In genomic region chr4:31642593-31643290, GRCm38 (mm10) we compare ENCODE assay signal across 9 mouse cellular contexts.
A peak's percentile ranks its signal among the peaks of the same experiment; 100 is the strongest.
DNase-seq lines count a peak whose midpoint lies in the region; ATAC-seq and TF ChIP-seq lines count a peak whose summit lies in the region.
"Had no signal": no experiment of that assay in that cellular context is flagged by ENCODE, and none has a peak within 500 bp of the region (broad histone marks: within the 10 kb centered on the region; RNA-seq: fewer than 3 reads in every experiment).

No protein-coding gene starts in this region.

- no peaks in the 10 kb centered on the region for H3K36me3 ChIP-seq in neural tube, embryonic 11.5 days (ENCODE audit: control insufficient read depth, insufficient read depth, low read length)
- no peaks in the 10 kb centered on the region for H3K36me3 ChIP-seq in forebrain, postnatal 0 days (ENCODE audit: insufficient read depth)
- H3K36me3 ChIP-seq in hindbrain, postnatal 0 days (ENCODE audit: insufficient read depth, low read length) = no peaks in the 10 kb centered on the region
- H3K36me3 ChIP-seq in midbrain, embryonic 12.5 days = no peaks in the 10 kb centered on the region

- no peak for ATAC-seq in neural tube, embryonic 11.5 days (ENCODE audit: insufficient read depth, low FRiP score, low TSS enrichment)
- ATAC-seq in forebrain, postnatal 0 days = peak; percentile 48; the same call in 1 of the 2 replicates
- ATAC-seq in hindbrain, postnatal 0 days = peak; percentile 61
- ATAC-seq in midbrain, embryonic 12.5 days (ENCODE audit: low FRiP score, low read depth) = peak; percentile 55
- no peak for ATAC-seq in megakaryocyte-erythroid progenitor cell, adult 5-6 weeks (replicated peaks; ENCODE audit: low FRiP score, low TSS enrichment, poor library complexity, severe bottlenecking)

- H3K4me1 ChIP-seq in neural tube, embryonic 11.5 days (ENCODE audit: control insufficient read depth, insufficient read depth, low read length) = peaks cover 2% of the 10 kb centered on the region; the same call in 1 of the 2 replicates
- no peaks in the 10 kb centered on the region for H3K4me1 ChIP-seq in forebrain, postnatal 0 days (ENCODE audit: insufficient read depth)
- H3K4me1 ChIP-seq in hindbrain, postnatal 0 days (ENCODE audit: insufficient read depth, low read length) = no peaks in the 10 kb centered on the region
- H3K4me1 ChIP-seq in midbrain, embryonic 12.5 days = 0 out of 2 replicates have a peak, but pooled peaks cover 4% of the 10 kb centered on the region

- peak; percentile 12 for DNase-seq in neural tube, embryonic 11.5 days (ENCODE audit: low spot score)
- DNase-seq in neural tube, embryonic 10.5 days (ENCODE audit: extremely low spot score, low spot score) = no peak
- DNase-seq in forebrain, postnatal 0 days = no peak
- peak; percentile 45 for DNase-seq in hindbrain, postnatal 0 days (ENCODE audit: low spot score)
- DNase-seq in spleen, postnatal 36 days (ENCODE audit: low spot score in 2 of 2) = no peak
- no peak for DNase-seq in natural killer cell, adult 2 months (ENCODE audit: low spot score in 2 of 2)

- TF ChIP-seq CTCF in forebrain, postnatal 0 days (IDR thresholded peaks at IDR 0.05; ENCODE audit: low read depth) = no peak
- no peak for TF ChIP-seq CTCF in hindbrain, postnatal 0 days (IDR thresholded peaks at IDR 0.05; ENCODE audit: low read depth)

- no peak overlapping the region for H3K27ac ChIP-seq in neural tube, embryonic 11.5 days (ENCODE audit: low read depth, low read length)
- H3K27ac ChIP-seq in forebrain, postnatal 0 days (ENCODE audit: low read depth, low read length) = no peak overlapping the region
- H3K27ac ChIP-seq in hindbrain, postnatal 0 days = peak overlapping the region; percentile 56; the same call in 1 of the 2 replicates
- H3K27ac ChIP-seq in midbrain, embryonic 12.5 days (replicated peaks) = no peak overlapping the region
- H3K27ac ChIP-seq: macrophage had no signal

- 74% methylated on average over 10 of the region's 10 CpGs for WGBS in neural tube, embryonic 11.5 days
- WGBS in forebrain, postnatal 0 days = 48% methylated on average over 10 of the region's 10 CpGs
- 31% methylated on average over 10 of the region's 10 CpGs for WGBS in hindbrain, postnatal 0 days
- 73% methylated on average over 10 of the region's 10 CpGs for WGBS in midbrain, embryonic 12.5 days

- no peak overlapping the region for H3K4me2 ChIP-seq in neural tube, embryonic 11.5 days (ENCODE audit: low read depth)
- peak overlapping the region; percentile 17; the same call in 1 of the 2 replicates for H3K4me2 ChIP-seq in forebrain, postnatal 0 days (ENCODE audit: low read depth)
- H3K4me2 ChIP-seq in hindbrain, postnatal 0 days (ENCODE audit: low read depth, low read length) = peak overlapping the region; percentile 38
- H3K4me2 ChIP-seq in midbrain, embryonic 12.5 days (replicated peaks) = no peak overlapping the region

- H3K9ac ChIP-seq in neural tube, embryonic 11.5 days (ENCODE audit: low read length) = no peak overlapping the region
- H3K9ac ChIP-seq in forebrain, postnatal 0 days = no peak overlapping the region
- no peak overlapping the region for H3K9ac ChIP-seq in hindbrain, postnatal 0 days (replicated peaks; ENCODE audit: low read length)
- no peak overlapping the region for H3K9ac ChIP-seq in midbrain, embryonic 12.5 days (replicated peaks)

- no peaks in the 10 kb centered on the region for H3K9me3 ChIP-seq in neural tube, embryonic 11.5 days (ENCODE audit: control insufficient read depth, low read length)
- H3K9me3 ChIP-seq in forebrain, postnatal 0 days (ENCODE audit: low read length) = no peaks in the 10 kb centered on the region
- no peaks in the 10 kb centered on the region for H3K9me3 ChIP-seq in hindbrain, postnatal 0 days (ENCODE audit: low read length)
- H3K9me3 ChIP-seq in midbrain, embryonic 12.5 days = no peaks in the 10 kb centered on the region

- H3K4me3 ChIP-seq in neural tube, embryonic 11.5 days (ENCODE audit: low read depth, low read length) = no peak overlapping the region
- no peak overlapping the region for H3K4me3 ChIP-seq in forebrain, postnatal 0 days (ENCODE audit: low read depth, low read length)
- H3K4me3 ChIP-seq in hindbrain, postnatal 0 days (ENCODE audit: low read length) = no peak overlapping the region
- no peak overlapping the region for H3K4me3 ChIP-seq in midbrain, embryonic 12.5 days

- no peaks in the 10 kb centered on the region for H3K27me3 ChIP-seq in neural tube, embryonic 11.5 days (ENCODE audit: control insufficient read depth, insufficient read depth, low read length)
- no peaks in the 10 kb centered on the region for H3K27me3 ChIP-seq in forebrain, postnatal 0 days (ENCODE audit: insufficient read depth, low read length)
- H3K27me3 ChIP-seq in hindbrain, postnatal 0 days (ENCODE audit: insufficient read depth, low read length) = no peaks in the 10 kb centered on the region
- H3K27me3 ChIP-seq in midbrain, embryonic 12.5 days = no peaks in the 10 kb centered on the region

Comparison
In these comparisons a context has a peak if more than half of its experiments do, and no peak if none do; other contexts are left out.
1. DNase-seq: peak in neural tube, embryonic 11.5 days (single experiment) and hindbrain, postnatal 0 days (single experiment); none in neural tube, embryonic 10.5 days (single experiment), forebrain, postnatal 0 days (single experiment), spleen, postnatal 36 days (0 of 2) and natural killer cell, adult 2 months (0 of 2).
2. ATAC-seq: peak in forebrain, postnatal 0 days (single experiment), hindbrain, postnatal 0 days (single experiment) and midbrain, embryonic 12.5 days (single experiment); none in neural tube, embryonic 11.5 days (single experiment) and megakaryocyte-erythroid progenitor cell, adult 5-6 weeks (single experiment).
3. H3K4me2 ChIP-seq: peak in forebrain, postnatal 0 days (single experiment) and hindbrain, postnatal 0 days (single experiment); none in neural tube, embryonic 11.5 days (single experiment) and midbrain, embryonic 12.5 days (single experiment).